Mouse (Mus musculus): ENCODE data around the gene Mcl1. TPM values are rescaled to one million over a fixed set of nuclear protein-coding genes. Genes with fewer than 3 reads are reported as not detected.

The Mcl1 gene
- polyA plus RNA-seq, 1 experiment from 2014 or later, result 66.8 TPM

DNA sequence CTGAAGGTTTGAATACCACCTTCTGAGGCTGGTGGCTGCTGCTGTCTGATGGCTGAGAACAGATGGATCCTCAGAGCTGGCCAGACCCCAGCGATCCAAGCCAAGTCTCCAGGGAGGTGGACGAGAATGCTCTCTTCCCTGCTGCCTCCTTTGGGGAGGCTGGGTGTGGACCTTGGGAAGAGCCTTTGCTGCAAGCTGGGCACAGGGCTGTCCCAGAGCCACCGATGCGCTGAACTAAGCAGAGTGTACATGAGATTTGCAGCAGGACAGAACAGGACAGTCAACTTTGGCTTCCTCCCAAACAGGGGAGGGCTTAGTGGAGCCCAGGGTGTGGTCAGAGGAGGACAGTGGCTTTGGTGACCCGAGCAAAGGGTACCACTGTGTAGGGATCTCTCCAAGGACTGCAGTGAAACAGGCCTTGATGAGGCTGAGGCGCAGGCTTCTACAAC lies 41.7 kb downstream of the Mcl1 start:
- no peaks in the 10 kb centered on the region for H3K27me3 ChIP-seq (ENCODE audit: control insufficient read depth, insufficient read depth, low read length)
- no peak overlapping the region for H3K27ac ChIP-seq (ENCODE audit: low read depth, low read length)
- peaks cover 2% of the 10 kb centered on the region for H3K4me1 ChIP-seq (replicated peaks; ENCODE audit: control insufficient read depth, insufficient read depth, low read length)
- H3K9me3 ChIP-seq (ENCODE audit: control insufficient read depth, low read length), result no peaks in the 10 kb centered on the region
- 69% methylated on average over 6 of the region's 6 CpGs for WGBS
- no peak overlapping the region for H3K9ac ChIP-seq (ENCODE audit: low read length)
- no peak overlapping the region for H3K4me3 ChIP-seq (ENCODE audit: low read depth, low read length)
- no peaks in the 10 kb centered on the region for H3K36me3 ChIP-seq (ENCODE audit: control insufficient read depth, insufficient read depth, low read length)
- DNase-seq (ENCODE audit: low spot score) (no peak), ATAC-seq (replicated peaks; ENCODE audit: low FRiP score) (no peak)
- no peak overlapping the region for H3K4me2 ChIP-seq (ENCODE audit: low read depth, low read length, severe bottlenecking)

DNA sequence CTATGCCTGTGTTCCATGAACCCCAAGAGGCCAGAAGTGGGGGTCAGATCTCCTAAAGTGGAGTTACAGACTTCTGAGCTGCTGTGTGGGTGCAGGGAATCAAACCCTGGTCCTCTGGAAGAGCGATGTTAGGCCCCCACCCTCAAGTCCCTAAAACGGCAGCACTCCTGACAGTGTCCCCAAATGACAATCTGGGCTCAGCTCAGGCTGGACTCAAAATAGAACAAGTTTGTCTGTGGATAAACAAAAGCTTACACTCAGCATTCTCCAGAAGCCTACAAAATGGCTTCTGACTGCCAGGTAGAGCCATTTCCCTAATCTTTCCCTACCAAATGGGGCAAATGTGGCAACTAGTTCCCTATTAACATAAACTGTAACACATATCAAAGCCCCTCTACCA lies 42.5 kb downstream of the Mcl1 start:
- DNase-seq (ENCODE audit: low spot score), result no peak
- no peak for ATAC-seq (replicated peaks; ENCODE audit: low FRiP score)
- Histone ChIP-seq H3K9me3 (ENCODE audit: control insufficient read depth, low read length) (no peaks in the 10 kb centered on the region), H3K9ac (ENCODE audit: low read length) (no peak overlapping the region; the same call in 1 of the 2 replicates), H3K27me3 (ENCODE audit: control insufficient read depth, insufficient read depth, low read length) (no peaks in the 10 kb centered on the region), H3K4me3 (ENCODE audit: low read depth, low read length) (no peak overlapping the region), H3K36me3 (ENCODE audit: control insufficient read depth, insufficient read depth, low read length) (no peaks in the 10 kb centered on the region), H3K4me1 (replicated peaks; ENCODE audit: control insufficient read depth, insufficient read depth, low read length) (peaks cover 2% of the 10 kb centered on the region), H3K27ac (ENCODE audit: low read depth, low read length) (no peak overlapping the region), H3K4me2 (ENCODE audit: low read depth, low read length, severe bottlenecking) (no peak overlapping the region)
- 74% methylated on average over 2 of the region's 2 CpGs for WGBS

DNA sequence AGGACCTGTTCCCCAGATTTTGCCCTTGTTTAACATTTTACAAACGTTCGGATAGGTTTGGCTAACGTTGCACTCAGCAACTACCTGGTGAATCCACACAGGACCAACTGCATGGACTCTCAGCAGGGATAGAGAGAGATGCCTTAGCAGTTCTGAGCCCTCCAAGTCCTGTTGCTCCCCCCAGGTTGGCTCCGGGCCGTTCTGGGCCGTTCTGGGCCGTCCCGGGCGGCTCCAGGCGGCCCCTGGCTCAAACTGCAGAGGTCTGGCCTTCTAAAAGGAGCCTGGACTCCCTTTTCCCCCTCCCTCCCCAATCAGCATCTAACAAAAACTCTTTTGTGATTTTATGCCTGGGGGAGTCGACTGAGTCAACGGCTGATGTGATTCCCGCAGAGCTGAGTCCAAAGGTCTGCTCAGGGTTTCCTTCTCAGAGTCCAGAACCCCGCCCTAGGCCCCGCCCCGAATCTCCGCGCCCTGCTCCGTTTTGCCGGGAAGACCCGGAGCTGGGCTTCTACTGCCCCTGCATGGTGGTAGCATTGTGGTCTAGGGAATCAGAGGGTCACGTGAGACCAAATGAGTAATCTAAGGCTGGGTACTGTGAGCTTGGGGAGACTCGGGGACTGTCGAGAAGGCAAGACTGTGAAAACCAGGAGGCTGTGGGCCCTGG lies 43.4 kb downstream of the Mcl1 start:
- Histone ChIP-seq H3K36me3 (ENCODE audit: control insufficient read depth, insufficient read depth, low read length) (no peaks in the 10 kb centered on the region), H3K4me1 (replicated peaks; ENCODE audit: control insufficient read depth, insufficient read depth, low read length) (peaks cover 2% of the 10 kb centered on the region), H3K27ac (ENCODE audit: low read depth, low read length) (peak overlapping the region; percentile 47; the same call in 1 of the 2 replicates), H3K9me3 (ENCODE audit: control insufficient read depth, low read length) (no peaks in the 10 kb centered on the region), H3K4me2 (ENCODE audit: low read depth, low read length, severe bottlenecking) (peak overlapping the region; percentile 52), H3K9ac (ENCODE audit: low read length) (peak overlapping the region; percentile 59), H3K4me3 (ENCODE audit: low read depth, low read length) (peak overlapping the region; percentile 15), H3K27me3 (ENCODE audit: control insufficient read depth, insufficient read depth, low read length) (no peaks in the 10 kb centered on the region)
- WGBS, result 3% methylated on average over 24 of the region's 24 CpGs
- DNase-seq (ENCODE audit: low spot score) (peak; percentile 90), ATAC-seq (replicated peaks; ENCODE audit: low FRiP score) (peak; percentile 92)

GRCm38 (mm10) chr3:95703276-95703675 lies 44.7 kb downstream of the Mcl1 start:
- Histone ChIP-seq H3K4me3 (ENCODE audit: low read depth, low read length) (no peak overlapping the region), H3K27me3 (ENCODE audit: control insufficient read depth, insufficient read depth, low read length) (no peaks in the 10 kb centered on the region), H3K4me2 (ENCODE audit: low read depth, low read length, severe bottlenecking) (no peak overlapping the region), H3K4me1 (replicated peaks; ENCODE audit: control insufficient read depth, insufficient read depth, low read length) (peaks cover 2% of the 10 kb centered on the region), H3K36me3 (ENCODE audit: control insufficient read depth, insufficient read depth, low read length) (no peaks in the 10 kb centered on the region), H3K27ac (ENCODE audit: low read depth, low read length) (no peak overlapping the region), H3K9ac (ENCODE audit: low read length) (no peak overlapping the region), H3K9me3 (ENCODE audit: control insufficient read depth, low read length) (no peaks in the 10 kb centered on the region)
- DNase-seq (ENCODE audit: low spot score), result no peak
- WGBS, result 98% methylated on average over 3 of the region's 3 CpGs
- ATAC-seq (replicated peaks; ENCODE audit: low FRiP score), result no peak

GRCm38 (mm10) chr3:95704612-95705011 lies 46.0 kb downstream of the Mcl1 start:
- no peak overlapping the region for H3K4me2 ChIP-seq (ENCODE audit: low read depth, low read length, severe bottlenecking)
- no peak overlapping the region for H3K4me3 ChIP-seq (ENCODE audit: low read depth, low read length)
- peaks cover 2% of the 10 kb centered on the region for H3K4me1 ChIP-seq (replicated peaks; ENCODE audit: control insufficient read depth, insufficient read depth, low read length)
- H3K27ac ChIP-seq (ENCODE audit: low read depth, low read length), result no peak overlapping the region
- WGBS, result 87% methylated on average over 4 of the region's 4 CpGs
- DNase-seq (ENCODE audit: low spot score) (no peak), ATAC-seq (replicated peaks; ENCODE audit: low FRiP score) (no peak)
- no peaks in the 10 kb centered on the region for H3K9me3 ChIP-seq (ENCODE audit: control insufficient read depth, low read length)
- no peaks in the 10 kb centered on the region for H3K27me3 ChIP-seq (ENCODE audit: control insufficient read depth, insufficient read depth, low read length)
- H3K36me3 ChIP-seq (ENCODE audit: control insufficient read depth, insufficient read depth, low read length), result no peaks in the 10 kb centered on the region
- no peak overlapping the region for H3K9ac ChIP-seq (ENCODE audit: low read length)

DNA sequence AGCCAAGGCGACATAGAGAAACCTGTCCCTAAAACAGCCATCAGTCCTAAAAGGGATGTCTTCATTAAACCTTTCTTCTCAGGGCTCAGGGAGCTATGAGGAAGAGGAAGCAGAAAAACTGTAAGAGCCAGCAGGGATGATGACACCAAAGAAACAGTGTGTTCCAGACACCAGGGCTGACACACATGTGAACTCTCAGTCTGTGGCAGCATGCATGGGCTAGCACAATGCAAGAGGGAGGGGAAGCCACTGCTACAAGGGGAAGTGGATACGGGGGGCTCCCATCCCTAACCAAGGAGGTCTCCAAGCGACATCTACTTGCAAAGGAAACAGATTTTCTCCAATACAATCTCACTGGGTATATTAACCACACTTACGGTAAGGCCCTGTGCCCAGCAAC lies 47.7 kb downstream of the Mcl1 start:
- Histone ChIP-seq H3K4me2 (ENCODE audit: low read depth, low read length, severe bottlenecking) (no peak overlapping the region), H3K36me3 (ENCODE audit: control insufficient read depth, insufficient read depth, low read length) (no peaks in the 10 kb centered on the region), H3K27ac (ENCODE audit: low read depth, low read length) (no peak overlapping the region), H3K4me1 (replicated peaks; ENCODE audit: control insufficient read depth, insufficient read depth, low read length) (peaks cover 2% of the 10 kb centered on the region; the same call in 1 of the 2 replicates), H3K4me3 (ENCODE audit: low read depth, low read length) (no peak overlapping the region), H3K27me3 (ENCODE audit: control insufficient read depth, insufficient read depth, low read length) (no peaks in the 10 kb centered on the region), H3K9ac (ENCODE audit: low read length) (no peak overlapping the region), H3K9me3 (ENCODE audit: control insufficient read depth, low read length) (no peaks in the 10 kb centered on the region)
- DNase-seq (ENCODE audit: low spot score) (no peak), ATAC-seq (replicated peaks; ENCODE audit: low FRiP score) (no peak)
- WGBS, result 88% methylated on average over 4 of the region's 4 CpGs

- H3K36me3 ChIP-seq (ENCODE audit: control insufficient read depth, insufficient read depth, low read length), result no peaks in the 10 kb centered on the region
- H3K27ac ChIP-seq (ENCODE audit: low read depth, low read length), result no peak overlapping the region
- DNase-seq (ENCODE audit: low spot score), result no peak
- H3K9me3 ChIP-seq (ENCODE audit: control insufficient read depth, low read length), result no peaks in the 10 kb centered on the region
- no peak for ATAC-seq (replicated peaks; ENCODE audit: low FRiP score)
- no peak overlapping the region for H3K4me3 ChIP-seq (ENCODE audit: low read depth, low read length)
- H3K27me3 ChIP-seq (ENCODE audit: control insufficient read depth, insufficient read depth, low read length), result no peaks in the 10 kb centered on the region
- 89% methylated on average over 7 of the region's 7 CpGs for WGBS
- H3K4me1 ChIP-seq (replicated peaks; ENCODE audit: control insufficient read depth, insufficient read depth, low read length), result no peaks in the 10 kb centered on the region
- H3K4me2 ChIP-seq (ENCODE audit: low read depth, low read length, severe bottlenecking), result no peak overlapping the region
- H3K9ac ChIP-seq (ENCODE audit: low read length), result no peak overlapping the region
These were observed 48.9 kb downstream of the Mcl1 start for GRCm38 (mm10) chr3:95707497-95707896.

- WGBS, result 94% methylated on average over 4 of the region's 4 CpGs
- no peak overlapping the region for H3K4me2 ChIP-seq (ENCODE audit: low read depth, low read length, severe bottlenecking)
- no peak overlapping the region for H3K27ac ChIP-seq (ENCODE audit: low read depth, low read length)
- H3K4me3 ChIP-seq (ENCODE audit: low read depth, low read length), result no peak overlapping the region
- H3K4me1 ChIP-seq (replicated peaks; ENCODE audit: control insufficient read depth, insufficient read depth, low read length), result no peaks in the 10 kb centered on the region
- DNase-seq (ENCODE audit: low spot score), result no peak
- no peaks in the 10 kb centered on the region for H3K36me3 ChIP-seq (ENCODE audit: control insufficient read depth, insufficient read depth, low read length)
- H3K9me3 ChIP-seq (ENCODE audit: control insufficient read depth, low read length), result no peaks in the 10 kb centered on the region
- no peaks in the 10 kb centered on the region for H3K27me3 ChIP-seq (ENCODE audit: control insufficient read depth, insufficient read depth, low read length)
- no peak for ATAC-seq (replicated peaks; ENCODE audit: low FRiP score)
- no peak overlapping the region for H3K9ac ChIP-seq (ENCODE audit: low read length)
These were observed 50.5 kb downstream of the Mcl1 start for GRCm38 (mm10) chr3:95709044-95709443.

DNA sequence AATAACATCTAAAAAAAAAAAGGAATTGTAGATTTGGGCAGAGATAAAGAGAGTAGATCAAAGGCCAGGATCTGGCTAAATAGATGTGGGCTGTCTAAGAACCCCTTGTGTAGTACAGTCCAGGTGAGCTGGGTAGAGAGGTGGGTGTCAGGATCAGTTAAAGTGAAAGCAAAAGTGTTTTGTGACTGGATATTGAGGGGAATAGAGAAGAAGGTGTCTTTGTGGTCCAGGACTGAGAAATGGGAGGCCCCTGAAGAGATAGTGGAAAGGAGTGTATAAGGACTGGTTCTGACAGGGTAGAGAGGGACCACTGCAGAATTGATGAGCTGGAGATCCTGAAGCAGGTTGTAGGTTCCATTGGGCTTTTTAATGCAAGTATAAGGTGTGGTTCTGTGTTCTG lies 51.4 kb downstream of the Mcl1 start:
- Histone ChIP-seq H3K4me1 (replicated peaks; ENCODE audit: control insufficient read depth, insufficient read depth, low read length) (no peaks in the 10 kb centered on the region), H3K9me3 (ENCODE audit: control insufficient read depth, low read length) (no peaks in the 10 kb centered on the region), H3K9ac (ENCODE audit: low read length) (no peak overlapping the region), H3K27me3 (ENCODE audit: control insufficient read depth, insufficient read depth, low read length) (no peaks in the 10 kb centered on the region), H3K27ac (ENCODE audit: low read depth, low read length) (no peak overlapping the region), H3K36me3 (ENCODE audit: control insufficient read depth, insufficient read depth, low read length) (no peaks in the 10 kb centered on the region), H3K4me3 (ENCODE audit: low read depth, low read length) (no peak overlapping the region), H3K4me2 (ENCODE audit: low read depth, low read length, severe bottlenecking) (no peak overlapping the region)
- DNase-seq (ENCODE audit: low spot score), result no peak
- no peak for ATAC-seq (replicated peaks; ENCODE audit: low FRiP score)
